Mouse (Mus musculus) T-helper 17 cell (primary cell): Measurements from ENCODE around the gene Ccdc105.

ENCODE experiments used
- in situ Hi-C, 2 experiments: fragments of 300-600 bp; cut with MboI, MseI; formaldehyde crosslinking; loops; 1 replicate in 1 of 2; 2 replicates in 1 of 2; pipeline ENCODE4 v1.15.1; 2025; ENCODE audit warnings: high pct_unique_total_duplicates in 2 of 2

The Ccdc105 gene

GRCm38 (mm10) chr10:78718056-78718455 lies 34.8 kb downstream of the Ccdc105 start, which contains the start of gene Casp14:
TSS of gene Casp14 (minus strand) at chr10:78718294.
- in situ Hi-C loops: loop anchor here in 1 of 2 experiments (5.0 kb wide), 1 partner anchor 74 kb away; no protein-coding TSS in a partner anchor

- in situ Hi-C loops: loop anchor here in 1 of 2 experiments (5.0 kb wide), 1 partner anchor 76 kb away; no protein-coding TSS in a partner anchor
These were observed 36.6 kb downstream of the Ccdc105 start for GRCm38 (mm10) chr10:78716231-78716630.

GRCm38 (mm10) chr10:78715156-78715555 lies 37.7 kb downstream of the Ccdc105 start:
- in situ Hi-C loops: loop anchor here in 1 of 2 experiments (5.0 kb wide), 1 partner anchor 77 kb away; no protein-coding TSS in a partner anchor

- in situ Hi-C loops: no loop called here
These were observed 38.7 kb downstream of the Ccdc105 start for GRCm38 (mm10) chr10:78714129-78714528.

- in situ Hi-C loops: no loop called here
These were observed 42.2 kb downstream of the Ccdc105 start for GRCm38 (mm10) chr10:78710706-78711105.

GRCm38 (mm10) chr10:78700881-78701280 lies 52.0 kb downstream of the Ccdc105 start:
- in situ Hi-C loops: no loop called here
